Mouse (Mus musculus) C2C12 (cell line): ENCODE data around the gene Larp4b. TPM values are rescaled to one million over a fixed set of nuclear protein-coding genes. Genes with fewer than 3 reads are reported as not detected.
A peak's percentile ranks its signal among the peaks of the same experiment; 100 is the strongest.

Experiments
- H3K27me3 ChIP-seq: one replicate; pipeline ENCODE4 v1.6.1; 2011; ENCODE audit not compliant: control insufficient read depth, insufficient read depth, insufficient read length
- H3K36me3 ChIP-seq: one replicate; pipeline ENCODE4 v1.6.1; 2011; ENCODE audit not compliant: control insufficient read depth, insufficient read depth
- H3K4me3 ChIP-seq: one replicate; pipeline ENCODE4 v1.5.1; 2011; ENCODE audit warnings: mild to moderate bottlenecking, control low read depth; ENCODE audit not compliant: poor library complexity, insufficient read depth, severe bottlenecking
- H3K79me2 ChIP-seq: one replicate; pipeline ENCODE4 v1.6.1; 2011; ENCODE audit not compliant: control insufficient read depth, insufficient read depth
- H3K79me3 ChIP-seq: one replicate; pipeline ENCODE4 v1.6.1; 2011; ENCODE audit warnings: low read depth, control low read depth
- H3ac ChIP-seq: one replicate; pipeline ENCODE3; 2011; ENCODE audit warnings: low read depth; ENCODE audit not compliant: control insufficient read depth, insufficient read length
- CEBPB ChIP-seq: IDR thresholded peaks from one replicate; pipeline ENCODE4 v1.6.1; 2011; ENCODE audit warnings: low read depth, mild to moderate bottlenecking, control low read depth, moderate library complexity
- CTCF ChIP-seq: IDR thresholded peaks from one replicate; pipeline ENCODE4 v1.5.1; 2011; ENCODE audit not compliant: control insufficient read depth, insufficient read depth, insufficient read length
- FOSL1 ChIP-seq: IDR thresholded peaks from one replicate; pipeline ENCODE4 v1.8.0; 2011; ENCODE audit warnings: mild to moderate bottlenecking, low read length; ENCODE audit not compliant: poor library complexity, insufficient read depth, severe bottlenecking
- MAX ChIP-seq: IDR thresholded peaks from one replicate; pipeline ENCODE4 v1.6.1; 2011; ENCODE audit warnings: mild to moderate bottlenecking, control low read depth
- MYOD1 ChIP-seq: IDR thresholded peaks from one replicate; pipeline ENCODE4 v1.6.1; 2011; ENCODE audit warnings: low read depth; ENCODE audit not compliant: control insufficient read depth, insufficient read length
- MYOG ChIP-seq: IDR thresholded peaks from one replicate; pipeline ENCODE4 v1.6.1; 2011; ENCODE audit not compliant: control insufficient read depth, insufficient read length; ENCODE audit errors: extremely low read depth
- USF1 ChIP-seq: IDR thresholded peaks from one replicate; pipeline ENCODE4 v1.6.1; 2011; ENCODE audit warnings: low read depth, mild to moderate bottlenecking, control low read depth, moderate library complexity
- polyA plus RNA-seq: library from polyadenylated mRNA; unstranded; fragments of >200 nt; fragmentation: generic; extraction: Trizol; gene quantifications from one replicate; pipeline ENCODE4 v1.2.1, GENCODE M21; 2012; ENCODE audit warnings: missing spikeins

Larp4b gene
- polyA plus RNA-seq, 1 experiment: 15.2 TPM

DNA sequence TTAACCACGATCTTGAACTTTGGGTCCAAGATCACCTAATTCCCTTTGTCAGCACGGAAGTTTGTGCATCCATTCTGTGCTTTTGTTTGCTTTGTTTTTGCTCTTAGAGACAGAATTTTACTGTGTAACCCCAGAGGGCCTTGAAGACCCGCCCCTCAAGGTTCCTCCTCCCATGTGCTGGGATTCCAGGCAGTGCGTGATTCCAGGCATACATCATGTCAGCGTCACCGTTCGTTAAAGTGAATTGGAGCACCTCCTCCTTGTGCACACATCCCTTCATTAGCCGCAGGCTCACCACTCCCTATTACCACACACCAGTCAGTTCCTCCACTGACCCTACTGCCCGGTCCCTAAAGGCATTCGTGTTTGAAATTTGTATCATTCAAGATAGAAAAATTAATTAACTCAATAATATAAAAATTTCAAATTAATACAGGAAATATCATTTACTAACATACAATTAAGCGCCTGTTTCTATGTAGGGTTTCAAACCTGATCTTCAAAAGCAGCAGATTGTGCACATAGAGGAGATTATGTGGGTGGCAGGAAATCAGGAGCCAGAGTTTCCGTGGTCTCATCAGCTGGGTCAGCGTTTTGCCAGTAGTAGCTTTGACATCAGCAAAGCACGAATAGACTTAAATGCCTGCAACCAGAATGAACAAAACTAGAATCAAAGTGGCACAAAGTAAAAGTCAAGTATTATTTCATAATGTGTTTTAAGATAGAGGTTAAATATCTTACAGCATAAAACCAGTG is 11.4 kb upstream of the Larp4b start:
- no peak for TF ChIP-seq MAX
- TF ChIP-seq MYOD1: no peak
- no peak for TF ChIP-seq MYOG
- no peak for TF ChIP-seq CEBPB
- no peak for TF ChIP-seq USF1
- no peak for TF ChIP-seq CTCF
- no peak for TF ChIP-seq FOSL1
- Histone ChIP-seq H3ac (no peak overlapping the region), H3K27me3 (no peaks in the 10 kb centered on the region), H3K79me2 (no peaks in the 10 kb centered on the region), H3K79me3 (no peaks in the 10 kb centered on the region), H3K36me3 (no peaks in the 10 kb centered on the region), H3K4me3 (no peak overlapping the region)

DNA sequence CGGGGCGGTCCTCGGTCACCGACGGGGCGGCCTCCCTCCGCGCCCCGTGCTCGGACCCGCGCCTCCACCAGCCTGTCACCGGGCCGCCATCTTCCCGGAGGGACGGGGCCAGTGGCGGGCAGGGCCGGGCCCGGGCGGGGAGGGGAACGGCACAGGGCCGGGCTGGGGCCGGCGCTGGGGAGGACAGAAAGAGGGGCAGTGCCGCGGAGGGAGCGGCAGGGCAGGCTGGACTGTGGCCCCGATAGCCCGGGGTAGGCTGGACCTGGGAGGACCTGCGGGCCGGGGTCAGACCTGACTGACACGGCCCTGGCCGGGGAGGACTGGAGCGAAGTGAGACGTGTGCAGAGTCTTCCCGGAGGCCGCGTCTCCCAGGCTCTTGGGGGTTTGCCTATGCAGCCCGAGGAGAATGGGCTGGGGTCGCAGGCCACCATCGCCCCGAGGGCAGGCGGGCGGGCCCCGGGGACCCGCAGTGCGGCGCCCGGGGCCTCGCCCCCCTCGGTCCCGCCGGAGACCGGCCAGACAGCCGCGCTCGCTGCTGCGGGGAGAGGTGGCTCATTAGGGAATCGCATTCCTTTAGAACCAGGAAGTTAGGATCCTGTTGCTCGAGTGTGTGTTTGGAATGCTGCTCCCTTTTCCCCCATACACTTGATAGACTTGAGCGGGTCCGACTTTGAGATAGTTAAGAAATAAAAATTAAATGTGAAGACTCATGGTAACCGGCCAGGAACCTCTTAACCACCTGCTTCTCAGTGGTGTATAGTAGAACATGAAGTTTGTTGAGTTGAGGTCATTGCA is 702 bp downstream of the Larp4b start:
- peak overlapping the region; percentile 95 for H3ac ChIP-seq
- H3K79me2 ChIP-seq: peaks cover 56% of the 10 kb centered on the region
- no peaks in the 10 kb centered on the region for H3K36me3 ChIP-seq
- peak overlapping the region; percentile 91 for H3K4me3 ChIP-seq
- no peaks in the 10 kb centered on the region for H3K27me3 ChIP-seq
- H3K79me3 ChIP-seq: peaks cover 53% of the 10 kb centered on the region
- TF ChIP-seq FOSL1: no peak
- no peak for TF ChIP-seq MYOG
- no peak for TF ChIP-seq CTCF
- TF ChIP-seq MAX: no peak
- no peak for TF ChIP-seq USF1
- TF ChIP-seq MYOD1: no peak
- no peak for TF ChIP-seq CEBPB

GRCm38 (mm10) chr13:9099289-9099688 is 5.6 kb downstream of the Larp4b start:
- Histone ChIP-seq H3K27me3 (no peaks in the 10 kb centered on the region), H3K79me2 (peaks cover 100% of the 10 kb centered on the region), H3ac (no peak overlapping the region), H3K4me3 (no peak overlapping the region), H3K79me3 (peaks cover 97% of the 10 kb centered on the region), H3K36me3 (no peaks in the 10 kb centered on the region)
- no peak for TF ChIP-seq USF1
- TF ChIP-seq CEBPB: no peak
- no peak for TF ChIP-seq CTCF
- TF ChIP-seq MYOG: no peak
- TF ChIP-seq FOSL1: no peak
- TF ChIP-seq MAX: no peak
- no peak for TF ChIP-seq MYOD1

DNA sequence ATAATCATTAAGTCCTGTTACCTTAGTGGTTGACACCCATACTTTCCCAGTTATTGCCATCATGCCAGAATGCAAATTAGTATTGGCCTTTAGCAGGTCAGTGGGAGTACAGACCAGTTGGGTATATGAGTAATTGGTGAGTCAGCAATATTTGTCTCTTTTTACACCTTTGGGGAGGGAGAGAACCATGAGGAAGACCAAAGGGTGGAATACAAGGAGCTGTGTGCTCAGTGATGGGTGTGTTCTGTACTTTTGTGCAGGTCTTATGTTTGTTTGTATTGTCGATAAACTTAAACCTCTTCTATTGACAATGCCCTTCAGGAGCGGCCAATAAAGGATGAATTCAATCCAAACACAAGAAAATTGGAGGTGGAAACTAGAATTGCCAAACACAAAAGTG is 6.8 kb downstream of the Larp4b start:
- Histone ChIP-seq H3ac (no peak overlapping the region), H3K4me3 (no peak overlapping the region), H3K27me3 (no peaks in the 10 kb centered on the region), H3K36me3 (no peaks in the 10 kb centered on the region), H3K79me3 (peaks cover 97% of the 10 kb centered on the region), H3K79me2 (peaks cover 100% of the 10 kb centered on the region)
- TF ChIP-seq CEBPB (no peak), MAX (no peak), FOSL1 (no peak), MYOD1 (no peak), USF1 (no peak), CTCF (no peak), MYOG (no peak)

- peaks cover 9% of the 10 kb centered on the region for H3K36me3 ChIP-seq
- peaks cover 100% of the 10 kb centered on the region for H3K79me2 ChIP-seq
- H3K4me3 ChIP-seq: no peak overlapping the region
- H3ac ChIP-seq: no peak overlapping the region
- no peak for TF ChIP-seq FOSL1
- TF ChIP-seq USF1: no peak
- no peaks in the 10 kb centered on the region for H3K27me3 ChIP-seq
- H3K79me3 ChIP-seq: peaks cover 95% of the 10 kb centered on the region
Observed at GRCm38 (mm10) chr13:9106246-9106645, 12.6 kb downstream of the Larp4b start.
